Mouse (Mus musculus): ENCODE data around the gene Spam1. TPM values are rescaled to one million over a fixed set of nuclear protein-coding genes. Genes with fewer than 3 reads are reported as not detected.

Spam1 gene
- polyA plus RNA-seq (2016; fragmentation: Nextera tagmentation; extraction: Ambion mirVana): not detected in 2 replicates

DNA sequence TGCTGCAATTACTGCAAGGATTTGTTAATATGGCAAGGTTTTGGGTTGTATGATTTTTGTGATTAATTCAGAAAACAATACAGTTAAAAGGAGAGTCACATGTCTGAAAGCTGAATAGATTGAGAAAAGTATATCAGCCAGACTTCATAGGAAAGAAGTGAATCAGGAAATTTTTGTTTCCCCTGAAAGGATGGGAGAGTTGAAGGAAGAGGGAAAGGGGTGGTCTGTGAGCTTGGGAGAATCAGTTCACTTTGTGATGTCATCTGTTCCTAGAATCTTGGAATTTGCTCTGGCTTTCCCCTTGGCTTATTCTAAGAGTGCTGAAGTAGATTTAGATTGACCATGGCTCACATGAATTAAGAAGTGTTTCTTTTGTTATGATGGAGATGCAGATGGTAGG, at the start of gene Spam1:
Gene Spam1, plus strand, starts transcription at position 301 of the 400 bp plus-strand sequence.
- Histone ChIP-seq H3K4me3 (no peak within 1 kb of the TSS), H3K4me2 (replicated peaks) (no peak within 1 kb of the TSS), H3K27ac (replicated peaks) (no peak within 1 kb of the TSS), H3K36me3 (no peaks in the 10 kb centered on the region), H3K9ac (replicated peaks) (no peak within 1 kb of the TSS), H3K9me3 (no peaks in the 10 kb centered on the region), H3K27me3 (no peaks in the 10 kb centered on the region), H3K4me1 (no peaks in the 10 kb centered on the region)
- no peak for ATAC-seq (ENCODE audit: low FRiP score, low read depth)

DNA sequence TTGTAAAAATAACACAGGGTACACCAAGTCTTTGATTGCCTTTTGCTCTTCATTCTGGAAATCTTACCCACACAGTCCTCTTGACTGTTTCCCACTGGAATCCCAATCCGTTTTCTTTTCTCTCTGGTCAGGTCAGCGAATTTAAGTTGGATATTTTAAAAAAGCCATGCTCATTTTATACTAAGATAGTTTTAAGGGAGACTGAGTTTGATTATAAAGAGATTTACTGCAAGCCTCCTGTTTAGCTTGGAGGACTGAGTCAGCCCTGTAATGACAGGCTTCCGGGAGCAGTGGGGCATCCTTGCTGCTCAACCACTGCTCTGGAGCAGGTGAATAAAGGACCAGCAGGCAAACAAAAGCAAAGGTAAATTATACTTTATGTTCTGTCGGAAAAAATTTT, 43.0 kb upstream of the Spam1 start, which contains the start of gene Hyal4:
Gene Hyal4, plus strand, starts transcription at position 301 of the 400 bp plus-strand sequence.
- Histone ChIP-seq H3K4me2 (replicated peaks) (no peak within 1 kb of the TSS), H3K27ac (replicated peaks) (no peak within 1 kb of the TSS), H3K4me1 (no peaks in the 10 kb centered on the region), H3K9me3 (no peaks in the 10 kb centered on the region), H3K27me3 (no peaks in the 10 kb centered on the region), H3K4me3 (no peak within 1 kb of the TSS), H3K36me3 (no peaks in the 10 kb centered on the region), H3K9ac (replicated peaks) (no peak within 1 kb of the TSS)
- WGBS: 77% methylated on average over 4 of the region's 4 CpGs
- ATAC-seq (ENCODE audit: low FRiP score, low read depth): no peak

DNA sequence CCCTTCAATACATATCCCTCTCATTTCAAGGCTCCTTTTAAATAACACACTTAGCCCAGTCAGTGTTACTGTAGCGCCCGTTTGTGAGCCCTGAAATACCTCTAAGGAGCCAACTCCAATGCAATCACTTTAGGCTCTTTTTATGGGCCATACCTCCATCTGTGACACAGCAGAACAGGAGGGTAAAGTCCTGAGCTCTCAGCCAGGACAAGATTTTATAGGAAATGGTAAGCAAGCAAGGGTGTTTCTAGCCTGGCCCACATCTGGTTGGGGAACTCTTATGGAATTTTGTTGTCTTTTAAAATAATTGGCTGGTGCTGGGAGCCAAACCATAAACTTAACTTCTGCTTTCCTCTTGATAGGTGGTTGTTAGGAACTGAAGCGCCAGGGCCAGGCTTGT, 31.7 kb upstream of the Spam1 start:
- H3K36me3 ChIP-seq: no peaks in the 10 kb centered on the region
- H3K9me3 ChIP-seq: no peaks in the 10 kb centered on the region
- ATAC-seq (ENCODE audit: low FRiP score, low read depth): no peak
- no peak overlapping the region for H3K9ac ChIP-seq (replicated peaks)
- H3K27ac ChIP-seq (replicated peaks): no peak overlapping the region
- no peaks in the 10 kb centered on the region for H3K4me1 ChIP-seq
- 87% methylated on average over 3 of the region's 3 CpGs for WGBS
- H3K4me3 ChIP-seq: no peak overlapping the region
- H3K4me2 ChIP-seq (replicated peaks): no peak overlapping the region
- no peaks in the 10 kb centered on the region for H3K27me3 ChIP-seq

DNA sequence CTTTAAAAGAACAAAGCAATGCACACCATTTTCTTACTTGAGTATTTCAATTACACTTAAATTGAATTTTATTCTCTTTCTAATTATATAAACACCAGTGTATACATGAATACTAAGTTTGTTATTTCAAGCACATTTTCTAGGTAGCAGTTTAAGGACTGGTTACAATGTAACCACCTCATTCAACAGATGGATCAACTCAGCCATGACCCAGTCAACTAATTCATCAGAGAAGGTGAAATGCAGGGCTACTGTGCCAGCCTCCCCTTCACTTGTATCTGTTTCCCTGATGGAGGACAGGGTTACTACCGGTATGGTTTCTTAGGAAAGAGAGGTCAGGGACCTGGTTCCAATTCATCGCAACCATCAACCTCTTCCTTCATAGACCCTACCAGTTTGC, 24.7 kb upstream of the Spam1 start:
- no peak overlapping the region for H3K4me2 ChIP-seq (replicated peaks)
- no peak overlapping the region for H3K27ac ChIP-seq (replicated peaks)
- no peaks in the 10 kb centered on the region for H3K27me3 ChIP-seq
- no peak overlapping the region for H3K4me3 ChIP-seq
- no peak for ATAC-seq (ENCODE audit: low FRiP score, low read depth)
- H3K9me3 ChIP-seq: no peaks in the 10 kb centered on the region
- H3K9ac ChIP-seq (replicated peaks): no peak overlapping the region
- no peaks in the 10 kb centered on the region for H3K4me1 ChIP-seq
- WGBS: 88% methylated on average over 2 of the region's 2 CpGs
- H3K36me3 ChIP-seq: no peaks in the 10 kb centered on the region

DNA sequence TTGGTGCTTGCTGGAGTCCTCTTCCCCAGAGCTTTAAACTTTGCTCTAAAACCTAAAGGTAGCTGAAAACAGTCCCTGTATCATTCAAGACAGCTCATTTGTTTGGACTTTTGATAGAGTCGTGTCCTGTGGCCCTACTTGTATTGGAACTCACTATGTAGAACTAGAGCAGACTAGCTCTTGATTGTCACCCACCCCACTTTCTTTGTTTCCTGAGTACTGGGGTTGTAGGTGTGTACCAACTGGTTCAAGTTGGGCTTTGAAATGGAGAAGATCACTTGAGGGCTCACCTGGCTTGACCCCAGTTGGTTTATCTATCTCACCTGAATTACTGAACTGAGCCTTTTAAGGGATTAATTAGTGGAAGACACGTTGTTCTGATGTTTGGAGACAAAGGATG, 11.8 kb upstream of the Spam1 start:
- Histone ChIP-seq H3K9me3 (no peaks in the 10 kb centered on the region), H3K4me2 (replicated peaks) (no peak overlapping the region), H3K36me3 (no peaks in the 10 kb centered on the region), H3K9ac (replicated peaks) (no peak overlapping the region), H3K27me3 (no peaks in the 10 kb centered on the region), H3K4me1 (no peaks in the 10 kb centered on the region), H3K4me3 (no peak overlapping the region), H3K27ac (replicated peaks) (no peak overlapping the region)
- no peak for ATAC-seq (ENCODE audit: low FRiP score, low read depth)
- 72% methylated on average over 2 of the region's 2 CpGs for WGBS

DNA sequence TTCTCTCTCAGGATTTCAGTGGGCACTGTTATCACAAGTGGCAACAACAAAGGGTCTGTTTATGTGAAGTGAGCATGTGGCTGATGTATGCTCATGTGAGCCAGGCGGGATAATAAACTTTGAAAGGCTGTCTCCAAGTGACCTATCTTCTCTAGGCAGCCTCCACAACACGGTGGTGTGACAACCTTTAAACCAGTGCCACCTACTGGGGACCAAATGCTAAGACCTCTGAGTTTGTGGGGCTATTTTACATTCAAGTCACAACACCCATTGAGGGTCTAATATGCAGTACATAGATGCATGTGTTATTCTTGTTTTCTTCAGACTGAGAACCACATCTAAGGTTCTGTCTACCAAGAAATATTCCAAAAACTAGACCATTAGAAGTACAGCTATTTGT, 31.1 kb downstream of the Spam1 start:
- Histone ChIP-seq H3K4me2 (replicated peaks) (no peak overlapping the region), H3K27ac (replicated peaks) (no peak overlapping the region), H3K9me3 (no peaks in the 10 kb centered on the region), H3K36me3 (no peaks in the 10 kb centered on the region), H3K27me3 (no peaks in the 10 kb centered on the region), H3K9ac (replicated peaks) (no peak overlapping the region), H3K4me3 (no peak overlapping the region), H3K4me1 (no peaks in the 10 kb centered on the region)
- 0 out of 2 replicates have a peak, but pooled peaks have one; percentile 12 for ATAC-seq (ENCODE audit: low FRiP score, low read depth)
- 62% methylated on average over 2 of the region's 2 CpGs for WGBS

Other genes starting within 250 kb of the Spam1 start
- gene Lmod2, start 193.4 kb upstream of the Spam1 start, polyA plus RNA-seq (2016; fragmentation: Nextera tagmentation; extraction: Ambion mirVana): not detected in 2 replicates
- gene Wasl, start 126.2 kb upstream of the Spam1 start, polyA plus RNA-seq (2016; fragmentation: Nextera tagmentation; extraction: Ambion mirVana): 72.9 and 76.2 TPM in 2 replicates
- gene Hyal6, start 57.9 kb upstream of the Spam1 start, polyA plus RNA-seq (2016; fragmentation: Nextera tagmentation; extraction: Ambion mirVana): not detected in 2 replicates
- gene Hyal4, start 42.9 kb upstream of the Spam1 start, polyA plus RNA-seq (2016; fragmentation: Nextera tagmentation; extraction: Ambion mirVana): not detected in 2 replicates
- gene Hyal5, start 66.8 kb downstream of the Spam1 start, polyA plus RNA-seq (2016; fragmentation: Nextera tagmentation; extraction: Ambion mirVana): not detected in 2 replicates
- 1.9 and 2.5 TPM in 2 replicates for gene Tmem229a, start 165.1 kb downstream of the Spam1 start, polyA plus RNA-seq (2016; fragmentation: Nextera tagmentation; extraction: Ambion mirVana)